Comparison of ENCODE assay signal across 8 mouse cellular contexts in the genomic region with DNA sequence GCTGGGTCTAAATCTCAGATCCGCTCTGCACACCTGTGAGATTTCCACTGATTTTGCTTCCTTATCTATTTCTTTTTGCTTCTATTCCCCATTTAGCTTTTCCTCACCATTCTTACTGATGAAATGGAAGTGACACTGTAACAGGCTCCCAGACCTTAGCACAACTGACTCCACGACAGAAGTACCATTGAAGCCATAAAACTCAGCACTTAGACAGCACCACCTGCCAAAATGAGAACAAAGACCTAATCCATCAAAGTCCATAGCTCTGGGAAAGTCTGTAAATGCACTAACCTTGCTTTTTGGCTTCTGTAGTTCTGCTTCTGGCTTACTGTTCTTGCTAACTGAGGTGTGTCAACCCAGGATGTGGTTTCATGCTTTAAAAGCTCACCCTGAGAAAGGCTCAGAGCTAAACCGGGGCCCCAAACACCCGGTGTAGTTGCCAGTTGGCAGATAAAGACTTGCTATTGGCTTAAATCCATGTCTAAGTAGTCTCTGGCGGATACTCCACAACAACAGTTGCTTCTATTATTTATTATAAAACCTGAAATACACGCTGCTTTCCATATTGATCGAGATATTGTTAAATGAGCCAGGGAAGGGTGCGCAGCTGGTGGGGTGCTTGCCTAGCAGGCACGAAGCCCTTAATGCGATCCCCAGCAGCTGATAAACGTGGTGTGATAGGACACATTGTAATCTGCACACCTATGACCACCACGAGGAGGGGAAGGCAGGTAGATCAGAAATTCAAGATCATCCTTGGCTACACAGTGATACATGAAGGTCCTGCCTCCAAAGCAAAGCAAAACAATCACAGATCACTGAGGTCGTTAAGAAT.
DNase-seq lines count a peak whose midpoint lies in the region; ATAC-seq and TF ChIP-seq lines count a peak whose summit lies in the region.

No protein-coding gene starts in this region.

- POLR2A ChIA-PET in Patski (lab: Charles Lee) = no interaction called here

- no peak for TF ChIP-seq POLR2A in spleen, adult 2 months (IDR thresholded peaks at IDR 0.05; ENCODE audit: low read depth, low read length)

- CTCF ChIA-PET in Patski (lab: Charles Lee) = interaction anchor here (1.0 to 1.6 kb wide), 3 partner anchors 46 to 488 kb away, joined by 3 read pairs; no protein-coding TSS in a partner anchor

- no peak for ATAC-seq in heart, embryonic 12.5 days (ENCODE audit: insufficient number of reproducible peaks, low FRiP score)
- peak; percentile 88 for ATAC-seq in Patski
- ATAC-seq in inflammation-experienced regulatory T-cells, adult 6 months = peak; percentile 98
- no peak for ATAC-seq in intestine, embryonic 15.5 days

- H3K9ac ChIP-seq in heart, embryonic 12.5 days = no peak overlapping the region
- no peak overlapping the region for H3K9ac ChIP-seq in intestine, embryonic 15.5 days

- no peak overlapping the region for H3K4me2 ChIP-seq in heart, embryonic 12.5 days
- no peak overlapping the region for H3K4me2 ChIP-seq in intestine, embryonic 15.5 days (replicated peaks)

- DNase-seq in heart, postnatal 10 days = peak; percentile 26 to 36
- DNase-seq in Patski (ENCODE audit: low read depth, low spot score) = peak; percentile 85
- peak; percentile 64 to 73 for DNase-seq in spleen, adult 2 months (ENCODE audit: low read depth in 1 of 2, low spot score in 2 of 2)
- no peak for DNase-seq in urinary bladder, adult 18-20 months (ENCODE audit: low spot score in 2 of 2)
- DNase-seq in embryo, embryonic 10 days (ENCODE audit: low spot score) = no peak

- H3K27ac ChIP-seq in heart, embryonic 12.5 days (ENCODE audit: poor library complexity, severe bottlenecking) = no peak overlapping the region
- H3K27ac ChIP-seq in spleen, adult 2 months (ENCODE audit: insufficient read depth, low read length) = peak overlapping the region; percentile 90
- no peak overlapping the region for H3K27ac ChIP-seq in intestine, embryonic 15.5 days

- H3K27me3 ChIP-seq in heart, embryonic 12.5 days (replicated peaks) = no peaks in the 10 kb centered on the region
- H3K27me3 ChIP-seq in Patski = no peaks in the 10 kb centered on the region
- H3K27me3 ChIP-seq in spleen, adult 2 months (ENCODE audit: control insufficient read depth, insufficient read depth, low read length) = no peaks in the 10 kb centered on the region
- H3K27me3 ChIP-seq in intestine, embryonic 15.5 days (replicated peaks) = no peaks in the 10 kb centered on the region

- no peak for TF ChIP-seq CTCF in Patski (IDR thresholded peaks at IDR 0.05)
- no peak for TF ChIP-seq CTCF in spleen, adult 2 months (IDR thresholded peaks at IDR 0.05; ENCODE audit: extremely low read depth, insufficient read depth, insufficient read length, insufficient replicate concordance)

- WGBS in heart, embryonic 12.5 days = 73% methylated on average over 13 of the region's 13 CpGs
- 28% methylated on average over 13 of the region's 13 CpGs for WGBS in spleen, adult 2 months
- 76% methylated on average over 13 of the region's 13 CpGs for whole genome bisulfite sequencing in intestine, embryonic 15.5 days

- no peak overlapping the region for H3K4me3 ChIP-seq in heart, embryonic 12.5 days
- peak overlapping the region; percentile 35 for H3K4me3 ChIP-seq in spleen, adult 2 months (ENCODE audit: extremely low read depth, insufficient read depth, insufficient read length)
- H3K4me3 ChIP-seq in intestine, embryonic 15.5 days (replicated peaks) = no peak overlapping the region

- no peaks in the 10 kb centered on the region for H3K4me1 ChIP-seq in heart, embryonic 12.5 days (replicated peaks)
- peaks cover 28% of the 10 kb centered on the region for H3K4me1 ChIP-seq in spleen, adult 2 months (ENCODE audit: control insufficient read depth, insufficient read depth, insufficient read length)
- H3K4me1 ChIP-seq in intestine, embryonic 15.5 days (replicated peaks) = no peaks in the 10 kb centered on the region

- 0 out of 2 replicates have a peak, but pooled peaks cover 4% of the 10 kb centered on the region for H3K9me3 ChIP-seq in heart, embryonic 12.5 days (replicated peaks)
- H3K9me3 ChIP-seq in intestine, embryonic 15.5 days = no peaks in the 10 kb centered on the region

- intact Hi-C loops in heart, postnatal 10 days (cut with DNase I) = no loop called here

- in situ Hi-C loops in Patski (cut with MboI; ENCODE audit: low pct_unique_long_range_greater_than_20kb) = loop anchor here (5.0 to 10.0 kb wide), 3 partner anchors 91 to 481 kb away; partner anchors contain the start of gene Hs6st1

- no peaks in the 10 kb centered on the region for H3K36me3 ChIP-seq in heart, embryonic 12.5 days
- H3K36me3 ChIP-seq in spleen, adult 2 months (ENCODE audit: control insufficient read depth, insufficient read depth, low read length) = no peaks in the 10 kb centered on the region
- H3K36me3 ChIP-seq in intestine, embryonic 15.5 days = no peaks in the 10 kb centered on the region

Comparison
In these comparisons a context has a peak if more than half of its experiments do, and no peak if none do; other contexts are left out.
1. DNase-seq: peak in heart, postnatal 10 days (2 of 2), Patski (single experiment) and spleen, adult 2 months (2 of 2); none in urinary bladder, adult 18-20 months (0 of 2) and embryo, embryonic 10 days (single experiment).
2. ATAC-seq: peak in Patski (single experiment) and inflammation-experienced regulatory T-cells, adult 6 months (single experiment); none in heart, embryonic 12.5 days (single experiment) and intestine, embryonic 15.5 days (single experiment).